Mouse (Mus musculus) G1E-ER4 (cell line): ENCODE measurements at regions not wholly inside any gene's neighbourhood (a gene's known extent, or its start where the extent isn't known, plus 50 kb on each side); places are given as distances from the start of the nearest gene placed in this dataset.

ENCODE experiments used
- GATA1 ChIP-seq: IDR thresholded peaks from one replicate; pipeline ENCODE4 v1.8.0; 2012; ENCODE audit warnings: low read length, inconsistent platforms

DNA sequence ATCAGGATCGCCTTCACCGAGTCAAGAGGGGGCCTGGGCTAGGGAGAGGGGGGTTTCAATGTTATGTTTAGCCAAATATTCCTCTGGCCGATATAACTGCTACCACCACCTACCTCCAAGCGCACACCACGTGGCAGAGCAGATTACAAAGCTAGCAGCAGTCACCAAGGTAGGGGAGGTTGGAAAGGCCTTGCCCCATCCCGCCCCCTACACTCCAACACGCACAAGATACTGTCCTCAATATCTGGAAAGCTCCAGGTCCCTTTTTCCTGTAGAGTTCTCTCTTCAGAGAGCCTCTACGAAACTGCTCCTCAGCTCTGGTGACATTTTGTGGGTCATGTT, 140.2 kb upstream of the Tbl1xr1 start:
- no peak for TF ChIP-seq GATA1

DNA sequence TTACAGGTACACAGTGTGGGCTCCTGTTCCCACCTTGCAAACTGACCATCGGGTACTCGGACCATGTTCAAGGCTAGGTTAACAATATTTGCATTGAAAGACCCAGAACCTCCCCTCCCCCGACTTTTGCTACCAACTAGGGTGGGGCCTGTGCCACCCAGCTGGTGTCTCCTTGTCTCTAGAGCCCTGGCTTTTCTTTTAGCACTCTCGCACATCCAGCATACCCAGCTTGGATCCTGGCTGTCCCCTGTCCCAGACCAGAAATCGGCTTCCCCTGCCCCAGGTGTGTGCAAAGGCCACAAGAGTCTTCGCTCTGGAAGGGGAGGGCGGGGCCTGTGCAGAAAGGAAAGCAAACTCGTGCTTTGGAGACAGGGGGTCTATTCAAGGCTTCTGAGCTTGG, 139.8 kb upstream of the Tbl1xr1 start:
- TF ChIP-seq GATA1: no peak

DNA sequence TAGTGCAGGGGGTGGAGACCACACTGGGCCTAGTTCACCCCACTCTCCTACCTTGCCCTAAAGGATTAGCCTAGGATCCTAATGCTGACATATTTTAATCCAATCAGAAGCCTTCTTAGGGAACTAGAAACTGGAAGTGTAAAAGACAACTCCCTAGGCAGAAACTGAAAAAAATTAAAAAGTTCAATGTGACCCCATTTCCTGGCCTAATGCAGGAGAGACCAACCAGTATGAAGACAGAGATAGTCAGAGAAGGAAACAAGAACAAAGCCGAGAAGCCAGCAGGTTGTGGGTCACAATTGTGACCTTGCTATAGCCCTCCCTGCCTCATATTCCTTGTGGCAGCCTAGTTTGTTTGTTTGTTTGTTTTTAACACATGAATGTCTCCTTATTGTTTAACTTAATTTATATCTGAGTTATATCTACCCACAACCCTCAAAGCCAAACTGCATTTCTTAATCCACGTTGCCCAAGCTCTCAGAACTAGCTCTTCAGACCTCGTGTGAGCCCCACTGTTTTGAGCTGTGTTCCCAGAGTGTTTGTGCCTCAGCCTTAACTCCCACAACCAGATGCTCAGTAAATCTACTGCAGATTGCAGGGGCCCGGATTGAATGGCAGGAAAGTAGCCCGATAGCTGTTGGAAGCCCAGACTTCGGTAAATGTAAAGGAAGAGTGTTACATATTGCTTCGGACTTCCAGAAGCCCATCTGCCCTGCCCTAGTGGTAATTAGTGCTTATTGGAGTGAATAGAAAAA, 139.0 kb upstream of the Tbl1xr1 start:
- no peak for TF ChIP-seq GATA1

DNA sequence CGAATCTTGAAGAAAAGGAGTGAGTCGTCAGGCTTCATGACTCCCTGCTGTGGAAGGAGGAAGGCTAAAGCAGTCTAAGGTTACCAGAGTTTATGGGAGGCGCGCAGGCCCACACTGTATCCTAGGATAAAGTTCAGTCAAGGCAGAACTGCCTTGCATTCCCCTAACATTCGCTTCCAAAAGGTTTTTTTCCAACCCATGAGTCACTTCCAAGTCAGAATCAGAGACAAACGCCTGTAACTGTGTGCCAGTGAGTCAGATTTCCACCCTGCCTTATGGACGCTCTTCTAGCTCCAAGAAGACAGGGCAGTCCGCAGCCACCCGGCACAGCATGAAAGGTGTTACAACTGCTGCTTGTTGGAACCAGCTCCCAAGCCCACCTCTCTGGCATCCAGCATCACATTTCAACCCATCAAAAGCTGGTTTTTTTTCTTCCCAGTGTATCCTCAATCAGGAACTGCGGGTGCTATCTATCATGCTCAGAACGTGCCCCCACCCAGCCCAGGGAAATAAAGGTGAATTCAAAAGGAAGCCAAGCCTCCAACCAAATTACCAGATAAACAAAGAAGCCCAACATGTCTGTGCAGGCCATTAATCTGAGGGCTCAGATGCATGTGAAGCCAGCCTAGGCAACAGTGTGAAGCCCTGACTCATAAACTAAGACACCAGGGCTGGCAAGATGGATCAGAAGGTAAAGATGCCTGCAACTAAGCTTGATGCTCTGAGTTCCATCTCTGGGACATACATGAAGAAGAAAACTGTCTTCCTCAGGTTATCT, 138.2 kb upstream of the Tbl1xr1 start:
- TF ChIP-seq GATA1: no peak

DNA sequence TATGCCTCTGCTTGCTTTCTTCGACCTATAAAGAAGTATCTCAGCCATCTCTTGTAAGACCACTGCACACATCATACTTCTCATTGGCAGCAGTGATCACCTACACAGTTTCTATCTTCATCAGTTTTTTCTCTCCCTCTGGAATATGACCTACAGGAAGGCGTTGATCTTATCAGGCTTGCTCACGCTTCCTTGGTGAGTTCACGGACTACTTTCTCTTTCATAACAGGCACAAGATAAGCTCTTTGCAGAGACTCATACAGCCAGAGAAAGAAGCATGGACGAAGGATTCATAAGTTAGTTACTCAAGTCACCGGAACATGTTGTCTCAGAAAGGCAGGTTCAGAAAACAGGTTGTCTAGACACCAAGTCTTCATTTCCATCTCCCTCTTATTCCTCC, 136.7 kb upstream of the Tbl1xr1 start:
- no peak for TF ChIP-seq GATA1

DNA sequence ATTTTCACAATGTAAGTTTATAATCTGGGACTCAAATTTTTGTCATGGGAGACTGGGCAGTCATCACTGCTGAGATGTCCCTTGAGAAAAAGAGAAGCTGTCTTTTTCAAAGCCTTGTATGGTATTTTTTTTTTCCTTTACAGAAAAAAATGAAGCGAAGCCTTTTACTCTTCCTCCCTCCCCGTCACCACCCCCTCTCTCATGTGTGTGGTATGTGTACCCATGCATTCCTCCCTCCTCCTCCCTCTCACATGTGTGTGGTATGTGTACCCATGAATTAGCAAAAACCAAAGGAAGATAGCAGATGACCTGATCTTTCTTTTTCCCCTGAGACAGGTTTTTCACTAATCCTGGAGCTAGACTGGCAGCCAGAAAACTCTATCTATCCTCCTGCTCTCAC, 134.9 kb upstream of the Tbl1xr1 start:
- no peak for TF ChIP-seq GATA1

DNA sequence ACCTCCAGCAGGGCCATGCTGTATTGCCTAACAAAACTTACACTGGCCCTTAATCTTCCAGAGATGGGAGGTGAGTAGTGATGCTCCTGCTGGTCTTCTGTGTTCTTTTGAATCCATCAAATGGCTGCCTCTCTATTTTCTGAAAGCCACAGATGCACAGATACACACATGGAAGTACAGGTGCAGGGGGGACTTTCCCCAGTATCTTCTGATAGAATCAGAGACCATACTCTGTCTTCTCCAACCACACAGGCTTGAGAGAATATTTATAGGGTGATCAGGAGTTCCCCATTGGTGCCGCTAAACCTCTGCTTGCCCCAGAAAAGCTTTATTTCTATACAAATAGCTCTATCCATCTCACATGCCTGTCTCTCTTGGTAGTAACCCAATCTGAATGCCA, 133.5 kb upstream of the Tbl1xr1 start:
- no peak for TF ChIP-seq GATA1

DNA sequence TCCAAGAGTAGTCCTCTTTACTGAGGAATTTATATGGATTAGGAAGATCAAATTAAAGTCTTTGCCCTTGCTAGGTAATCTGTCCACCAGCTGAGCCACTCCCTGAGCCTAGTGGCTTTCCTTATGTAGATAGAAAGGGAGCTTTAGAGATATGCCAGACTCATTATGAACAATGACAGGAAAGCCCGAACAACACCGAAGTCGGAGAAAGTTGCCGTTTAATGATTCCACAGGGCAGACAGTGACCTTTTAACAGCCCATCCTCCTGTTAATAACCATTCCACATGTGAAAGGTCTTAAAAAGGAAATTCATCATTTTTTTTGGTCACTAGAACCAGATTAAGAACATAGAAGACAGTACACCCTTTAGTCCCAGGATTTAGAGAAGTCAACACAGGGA, 130.7 kb upstream of the Tbl1xr1 start:
- no peak for TF ChIP-seq GATA1

DNA sequence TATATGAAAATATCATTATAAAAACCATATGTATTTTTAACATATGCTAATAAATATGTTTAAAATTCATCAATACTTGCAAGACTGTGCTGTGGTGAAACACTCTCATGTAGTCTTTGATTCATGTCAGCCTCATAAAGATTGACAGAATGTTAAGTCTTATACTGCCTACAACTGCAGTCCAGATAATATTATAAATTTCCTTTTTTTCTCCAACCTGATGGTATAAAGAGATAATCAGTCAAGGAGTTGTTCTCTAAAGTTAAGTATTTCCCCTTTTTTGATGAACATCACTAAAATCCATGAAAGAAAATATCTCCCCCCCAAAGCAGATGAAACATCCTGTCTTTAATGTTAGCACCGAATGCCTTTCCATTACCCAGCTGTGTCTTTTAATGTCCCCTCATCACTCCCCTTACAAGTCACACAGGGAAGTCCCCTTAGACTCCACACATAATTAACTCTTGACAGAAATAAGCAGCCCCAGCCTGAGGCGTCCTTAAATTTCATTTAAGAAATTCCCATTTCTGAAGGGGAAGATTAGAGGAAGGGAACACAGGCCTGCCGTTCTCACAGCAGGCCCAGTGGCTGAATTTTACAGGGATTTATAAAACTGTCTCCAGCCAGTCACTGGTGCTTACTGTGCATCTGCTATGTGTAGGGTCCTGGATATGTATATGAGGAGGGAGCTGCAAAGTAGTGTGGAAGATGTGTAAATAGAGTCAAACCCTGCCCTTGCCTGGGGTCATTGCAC, 129.0 kb upstream of the Tbl1xr1 start:
- no peak for TF ChIP-seq GATA1

DNA sequence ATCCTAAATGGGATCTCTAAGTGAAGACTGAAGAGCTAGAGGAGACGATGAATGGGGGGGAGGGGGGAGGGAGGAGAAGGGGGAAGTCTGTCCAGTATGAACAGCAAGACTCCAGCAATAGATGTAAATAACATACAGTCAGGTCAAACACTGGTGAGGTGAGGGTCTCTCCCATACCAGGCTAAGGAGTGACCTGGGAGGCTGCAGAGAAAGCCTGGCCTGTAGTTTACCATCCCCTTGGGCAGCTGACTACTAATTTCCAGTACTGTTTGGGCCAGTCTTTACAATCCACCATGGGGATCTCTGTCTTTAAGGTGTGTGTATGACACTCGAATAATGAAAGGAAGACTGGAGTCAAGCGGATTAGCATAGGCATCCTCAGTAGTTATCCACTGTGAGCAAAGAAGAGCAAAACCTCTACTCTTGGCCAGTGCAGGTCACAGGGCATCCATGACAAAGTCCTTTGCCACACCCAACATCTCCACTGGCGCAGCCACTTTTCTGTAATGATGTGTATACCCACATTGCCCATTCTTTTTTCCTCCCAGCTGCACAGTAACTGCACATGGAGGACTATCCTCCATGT, 128.3 kb upstream of the Tbl1xr1 start:
- no peak for TF ChIP-seq GATA1

DNA sequence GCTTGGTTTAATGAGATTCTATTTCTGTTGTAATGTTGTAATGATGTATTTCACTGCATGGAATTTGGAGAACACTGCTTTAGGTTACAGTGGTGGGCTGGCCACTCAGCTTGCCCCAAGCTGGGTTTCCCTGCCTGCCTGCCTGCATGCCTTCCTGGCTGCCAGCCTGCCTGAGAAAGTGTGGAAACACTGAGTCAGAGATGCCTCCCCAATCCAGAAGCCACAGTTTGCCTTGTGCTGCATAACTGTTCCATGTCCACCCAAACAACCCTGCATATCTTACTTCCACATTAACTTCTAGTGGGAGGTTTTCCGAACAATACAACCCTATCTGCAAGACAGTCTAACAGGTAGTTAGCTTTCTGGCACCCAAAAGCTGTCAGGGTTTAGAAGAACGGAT, 127.0 kb upstream of the Tbl1xr1 start:
- TF ChIP-seq GATA1: no peak

DNA sequence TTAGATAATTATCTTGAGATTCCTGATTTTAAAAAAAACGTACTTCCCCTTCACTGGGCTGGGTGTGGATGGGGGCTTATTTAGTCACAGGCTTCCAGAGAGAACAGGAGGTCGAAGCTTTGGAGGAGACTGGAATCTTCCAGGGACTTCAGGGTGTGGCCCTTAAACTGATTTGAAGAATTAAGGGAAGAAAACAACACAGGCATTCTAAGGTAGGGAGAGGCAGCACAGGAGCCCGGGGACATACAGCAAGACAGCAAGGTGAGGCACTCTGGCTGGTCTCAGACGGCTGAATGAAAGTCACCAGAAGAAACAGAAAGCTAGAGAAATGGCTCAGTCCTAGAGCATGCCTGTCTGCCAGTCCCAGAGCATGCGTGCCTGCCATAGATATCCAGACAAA, 125.9 kb upstream of the Tbl1xr1 start:
- TF ChIP-seq GATA1: no peak

DNA sequence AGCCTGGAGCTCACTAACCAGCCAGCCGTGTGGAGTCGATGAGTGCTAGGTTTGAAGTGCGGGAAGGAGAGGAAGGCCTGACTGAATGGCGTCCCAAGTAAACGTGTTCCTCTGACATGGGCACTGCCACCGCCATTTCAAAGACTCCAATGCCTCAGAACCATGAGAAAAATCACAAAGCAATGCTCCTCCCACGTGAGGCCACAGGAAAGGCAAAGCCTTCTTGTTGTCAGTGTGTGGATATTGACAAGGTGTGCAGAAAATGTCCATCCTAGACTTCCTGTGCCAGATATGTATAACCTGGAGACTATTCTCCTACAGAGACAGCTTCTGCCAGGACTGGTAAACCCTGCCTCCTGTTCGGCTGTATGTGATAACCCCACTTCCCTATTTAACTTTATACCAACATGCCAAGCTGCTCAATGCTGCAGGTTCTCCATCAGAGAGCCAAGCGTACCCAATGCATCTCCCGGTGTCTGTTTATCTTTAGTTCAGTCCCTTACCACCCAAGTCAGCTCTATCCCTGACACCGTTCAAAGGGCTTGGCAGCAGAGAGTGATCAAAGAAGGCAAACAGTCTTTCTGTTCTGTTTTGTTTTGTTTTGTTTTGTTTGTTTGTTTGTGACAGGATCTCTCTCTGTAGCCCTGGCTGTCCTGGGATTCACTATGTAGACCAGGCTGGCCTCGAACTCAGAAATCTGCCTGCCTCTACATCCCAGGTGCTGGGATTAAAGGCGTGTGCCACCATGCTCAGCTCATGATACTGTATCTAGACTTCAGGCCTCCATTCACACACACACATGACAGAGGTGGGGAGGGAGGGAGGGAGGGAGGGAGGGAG, 124.8 kb upstream of the Tbl1xr1 start:
- no peak for TF ChIP-seq GATA1

DNA sequence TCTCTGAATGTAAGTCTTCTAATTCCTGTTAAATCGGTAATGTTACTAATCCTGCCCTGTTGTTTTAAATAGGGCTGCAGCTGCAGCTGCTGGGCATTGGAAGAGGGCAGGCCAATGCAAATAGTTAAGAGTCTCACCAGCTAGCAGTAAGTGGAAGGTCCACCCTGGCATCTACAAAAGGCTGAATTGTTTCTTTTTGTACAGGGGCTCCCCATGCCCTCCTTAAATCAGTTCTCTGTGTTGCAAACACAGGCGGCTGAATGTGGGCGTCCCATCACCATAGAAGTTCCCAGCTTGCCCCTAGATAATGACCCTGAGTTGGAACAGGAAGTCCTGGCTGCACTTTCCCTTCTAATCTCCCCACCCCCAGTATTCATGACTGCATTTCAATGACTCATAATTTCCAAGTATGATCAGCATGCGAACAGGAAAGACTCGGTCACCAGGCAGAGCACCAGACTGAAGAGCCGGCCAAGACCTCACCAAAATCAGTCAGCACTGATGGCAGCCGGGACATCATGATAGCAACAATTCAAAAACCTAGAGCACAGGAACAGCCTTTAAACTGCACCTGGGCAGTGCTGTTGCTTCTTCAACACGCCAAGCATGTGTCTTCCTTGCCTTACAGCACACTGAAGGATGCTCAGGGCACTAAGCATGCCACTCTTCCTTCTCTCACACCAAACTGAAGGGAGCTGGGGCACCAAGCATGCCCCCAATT, 123.6 kb upstream of the Tbl1xr1 start:
- no peak for TF ChIP-seq GATA1

DNA sequence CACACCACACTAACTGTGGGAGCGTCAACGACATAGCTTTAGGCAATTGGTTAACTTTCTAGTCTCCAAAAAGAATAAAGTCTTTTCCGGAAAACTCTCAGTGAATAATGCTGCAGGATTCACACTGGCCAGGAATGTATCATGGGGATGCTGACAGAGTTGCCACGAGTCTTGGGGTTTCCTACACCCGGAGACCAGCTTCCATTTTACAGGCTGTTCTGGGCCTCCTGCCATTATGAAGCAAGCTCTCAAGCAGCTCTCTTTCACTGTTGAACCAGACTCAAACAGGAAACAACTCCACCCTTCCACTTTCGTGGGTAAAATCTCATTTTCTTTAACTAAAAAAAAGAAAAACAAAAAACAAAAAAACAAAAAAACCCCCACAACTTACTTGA, 123.0 kb upstream of the Tbl1xr1 start:
- no peak for TF ChIP-seq GATA1
